Mouse (Mus musculus) midbrain, embryonic 10.5 days (tissue): Measurements from ENCODE around the gene Msh6. TPM values are rescaled to one million over a fixed set of nuclear protein-coding genes. Genes with fewer than 3 reads are reported as not detected.

Source experiments
- polyA plus RNA-seq: library from polyadenylated mRNA; unstranded; fragments of >200 nt; fragmentation: Nextera tagmentation; extraction: Ambion mirVana; gene quantifications from 2 replicates; pipeline ENCODE4 v1.2.1, GENCODE M21; 2016

Gene Msh6
- polyA plus RNA-seq, 1 experiment from 2014 or later: 95.8 TPM

Other genes starting within 250 kb of the Msh6 start
- 0.17 TPM in 2 replicates for gene Kcnk12, start 177.1 kb upstream of the Msh6 start, polyA plus RNA-seq
- gene Rpl36-ps4, start 54.1 kb upstream of the Msh6 start, polyA plus RNA-seq: not detected in 2 replicates
- 17.5 and 18.7 TPM in 2 replicates for gene Fbxo11, start 90.2 kb downstream of the Msh6 start, polyA plus RNA-seq